Mouse (Mus musculus): ENCODE measurements around the gene Cdc42ep1. TPM values are rescaled to one million over a fixed set of nuclear protein-coding genes. Genes with fewer than 3 reads are reported as not detected.

The Cdc42ep1 gene
- 4.6 and 7.7 TPM in 2 replicates for polyA plus RNA-seq (2014; fragmentation: Nextera tagmentation; extraction: Ambion mirVana)

DNA sequence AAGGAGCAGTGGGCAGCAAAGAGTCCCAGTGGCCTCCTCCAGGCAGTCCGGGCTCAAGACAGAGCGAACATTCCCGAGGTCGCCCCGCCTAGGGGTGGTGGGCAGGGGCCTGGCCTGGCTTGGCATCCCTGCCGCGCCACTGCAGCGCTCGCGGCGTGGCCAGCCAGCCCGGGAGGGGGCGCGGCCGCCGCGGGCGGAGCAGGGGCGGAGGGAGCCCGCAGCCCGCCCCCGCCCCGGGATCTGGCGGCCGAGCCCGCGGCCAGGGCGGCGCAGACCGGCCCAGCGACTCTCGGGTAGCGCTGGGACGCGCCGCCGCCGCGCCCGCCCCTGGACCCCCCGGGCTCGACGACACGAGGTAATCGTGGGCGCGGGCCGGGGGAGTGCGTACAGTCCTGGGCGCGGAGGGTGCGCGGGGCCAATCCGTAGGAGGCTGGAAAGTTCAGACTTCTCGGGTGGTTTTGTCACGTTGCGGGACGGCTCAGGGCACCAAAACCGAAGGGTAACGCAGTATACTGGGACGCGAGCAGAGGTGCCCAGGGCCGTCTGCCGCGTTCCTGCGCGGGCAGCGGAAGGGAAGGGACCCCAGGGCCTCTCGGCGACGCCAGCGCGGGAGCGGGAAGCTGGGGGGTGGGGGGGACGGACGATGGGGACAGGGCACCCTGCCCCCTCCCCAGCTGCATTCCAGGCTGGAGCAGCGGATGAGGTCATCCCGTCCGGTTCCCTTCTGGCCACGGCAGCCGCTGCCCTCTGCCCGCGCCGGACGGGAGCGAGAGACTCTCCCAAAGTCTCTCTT lies at the start of gene Cdc42ep1:
TSS of gene Cdc42ep1 (plus strand) at position 254 of the 793 bp plus-strand sequence.
- Histone ChIP-seq H3K4me3 (ENCODE audit: low read depth, low read length) (peak within 1 kb of the TSS; percentile 39), H3K27me3 (ENCODE audit: control insufficient read depth, insufficient read depth, low read length) (peaks cover 9% of the 10 kb centered on the region), H3K4me1 (ENCODE audit: control insufficient read depth, insufficient read depth, low read length) (peaks cover 23% of the 10 kb centered on the region; the same call in 1 of the 2 replicates), H3K9ac (replicated peaks; ENCODE audit: low read depth, low read length) (peak within 1 kb of the TSS; percentile 54), H3K4me2 (ENCODE audit: low read depth, low read length) (peak within 1 kb of the TSS; percentile 62), H3K27ac (ENCODE audit: low read depth, low read length) (peak within 1 kb of the TSS; percentile 46; the same call in 1 of the 2 replicates), H3K36me3 (ENCODE audit: control insufficient read depth, insufficient read depth, low read length) (no peaks in the 10 kb centered on the region), H3K9me3 (ENCODE audit: control insufficient read depth, low read length) (no peaks in the 10 kb centered on the region)
- under 1% methylated on average over 77 of the region's 86 CpGs for WGBS
- ATAC-seq (ENCODE audit: low read depth): peak; percentile 21

DNA sequence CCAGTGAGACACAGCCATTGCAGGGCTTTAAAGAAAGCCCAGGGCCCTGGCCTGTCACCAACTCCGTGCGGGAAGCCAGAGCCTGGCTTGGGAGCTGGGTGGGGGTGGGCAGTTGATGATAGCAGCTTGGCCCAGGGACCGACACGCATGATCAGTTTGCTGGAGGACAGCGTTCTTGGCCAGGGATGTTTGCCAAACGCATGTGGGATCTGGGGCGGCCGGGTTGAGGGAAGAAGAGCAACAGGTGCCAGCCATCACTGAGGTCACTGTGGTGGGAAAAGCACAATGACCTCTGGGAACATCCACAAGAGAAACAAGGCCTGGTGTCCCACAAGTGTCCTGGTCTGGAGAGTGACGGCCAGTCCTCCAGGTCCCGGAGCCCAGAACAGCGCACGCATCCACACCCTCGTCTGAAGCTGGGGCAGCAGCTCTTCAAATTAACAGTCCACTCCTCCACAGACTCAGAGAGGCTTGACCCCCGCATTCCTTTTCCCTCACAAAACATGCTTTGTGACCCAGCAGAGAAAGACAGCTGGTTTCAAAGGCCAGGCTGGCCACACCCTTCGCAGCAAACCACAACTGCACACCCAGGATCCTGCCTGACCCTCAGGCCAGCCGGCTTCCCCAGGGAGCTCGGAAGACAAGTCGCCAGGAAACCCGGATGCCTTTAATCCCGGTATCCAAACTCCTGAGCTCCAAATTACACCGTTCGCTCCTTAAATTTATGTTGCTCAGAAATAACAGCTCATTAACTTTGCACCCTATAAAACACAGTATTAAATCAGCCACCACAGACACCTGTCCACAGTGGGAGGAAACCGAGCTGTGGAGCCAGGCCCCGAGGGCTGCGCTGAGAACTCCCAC lies 46.0 kb upstream of the Cdc42ep1 start:
- ATAC-seq (ENCODE audit: low read depth): no peak
- no peak overlapping the region for H3K9ac ChIP-seq (replicated peaks; ENCODE audit: low read depth, low read length)
- WGBS: 37% methylated on average over 25 of the region's 25 CpGs
- H3K9me3 ChIP-seq (ENCODE audit: control insufficient read depth, low read length): no peaks in the 10 kb centered on the region
- H3K4me3 ChIP-seq (ENCODE audit: low read depth, low read length): no peak overlapping the region
- no peaks in the 10 kb centered on the region for H3K36me3 ChIP-seq (ENCODE audit: control insufficient read depth, insufficient read depth, low read length)
- peaks cover 2% of the 10 kb centered on the region for H3K27me3 ChIP-seq (ENCODE audit: control insufficient read depth, insufficient read depth, low read length)
- no peak overlapping the region for H3K27ac ChIP-seq (ENCODE audit: low read depth, low read length)
- peaks cover 5% of the 10 kb centered on the region; the same call in 1 of the 2 replicates for H3K4me1 ChIP-seq (ENCODE audit: control insufficient read depth, insufficient read depth, low read length)
- no peak overlapping the region for H3K4me2 ChIP-seq (ENCODE audit: low read depth, low read length)

DNA sequence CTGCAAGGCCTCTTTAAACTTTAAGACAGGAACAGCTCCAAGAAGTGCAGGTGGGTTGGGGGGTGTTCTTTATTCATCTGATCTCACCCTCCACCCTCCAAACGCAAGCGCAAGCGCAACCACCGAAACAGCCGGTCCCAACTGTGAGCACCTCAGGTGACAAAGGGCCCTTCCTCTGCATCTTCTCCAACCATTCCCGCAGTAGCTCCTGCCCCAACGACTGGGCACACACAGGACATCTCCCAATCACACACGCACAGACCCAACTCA lies 45.4 kb upstream of the Cdc42ep1 start:
- H3K36me3 ChIP-seq (ENCODE audit: control insufficient read depth, insufficient read depth, low read length): no peaks in the 10 kb centered on the region
- peaks cover 6% of the 10 kb centered on the region for H3K27me3 ChIP-seq (ENCODE audit: control insufficient read depth, insufficient read depth, low read length)
- no peak overlapping the region for H3K27ac ChIP-seq (ENCODE audit: low read depth, low read length)
- no peak overlapping the region for H3K9ac ChIP-seq (replicated peaks; ENCODE audit: low read depth, low read length)
- H3K4me1 ChIP-seq (ENCODE audit: control insufficient read depth, insufficient read depth, low read length): peaks cover 7% of the 10 kb centered on the region
- 82% methylated on average over 8 of the region's 8 CpGs for WGBS
- no peak overlapping the region for H3K4me3 ChIP-seq (ENCODE audit: low read depth, low read length)
- no peaks in the 10 kb centered on the region for H3K9me3 ChIP-seq (ENCODE audit: control insufficient read depth, low read length)
- ATAC-seq (ENCODE audit: low read depth): no peak
- H3K4me2 ChIP-seq (ENCODE audit: low read depth, low read length): no peak overlapping the region

DNA sequence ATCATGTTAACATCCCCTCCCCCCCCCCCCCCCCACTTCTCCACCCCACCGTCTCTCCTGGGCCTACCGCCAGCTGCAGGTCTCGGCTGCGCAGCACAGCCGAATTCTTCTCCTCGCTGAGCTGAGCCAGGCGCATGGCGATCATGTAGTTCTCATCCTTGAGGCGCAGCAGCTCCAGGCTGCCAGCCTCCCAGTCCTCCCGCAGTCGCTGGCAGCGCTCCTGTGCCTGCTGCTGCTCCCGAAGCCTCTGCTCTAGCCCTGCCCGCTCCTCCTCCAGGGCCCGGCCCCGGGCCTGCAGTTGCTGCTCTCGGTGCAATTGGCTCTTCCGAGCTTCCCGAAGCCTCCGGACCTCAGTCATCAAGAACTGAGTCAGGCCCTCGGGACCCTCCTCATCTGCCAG lies 43.4 kb upstream of the Cdc42ep1 start:
- no peak overlapping the region for H3K4me3 ChIP-seq (ENCODE audit: low read depth, low read length)
- H3K9ac ChIP-seq (replicated peaks; ENCODE audit: low read depth, low read length): no peak overlapping the region
- H3K4me1 ChIP-seq (ENCODE audit: control insufficient read depth, insufficient read depth, low read length): peaks cover 13% of the 10 kb centered on the region
- WGBS: 33% methylated on average over 21 of the region's 21 CpGs
- peak; percentile 55; the same call in 1 of the 2 replicates for ATAC-seq (ENCODE audit: low read depth)
- peaks cover 19% of the 10 kb centered on the region for H3K27me3 ChIP-seq (ENCODE audit: control insufficient read depth, insufficient read depth, low read length)
- no peaks in the 10 kb centered on the region for H3K36me3 ChIP-seq (ENCODE audit: control insufficient read depth, insufficient read depth, low read length)
- no peak overlapping the region for H3K4me2 ChIP-seq (ENCODE audit: low read depth, low read length)
- H3K9me3 ChIP-seq (ENCODE audit: control insufficient read depth, low read length): no peaks in the 10 kb centered on the region
- H3K27ac ChIP-seq (ENCODE audit: low read depth, low read length): no peak overlapping the region

DNA sequence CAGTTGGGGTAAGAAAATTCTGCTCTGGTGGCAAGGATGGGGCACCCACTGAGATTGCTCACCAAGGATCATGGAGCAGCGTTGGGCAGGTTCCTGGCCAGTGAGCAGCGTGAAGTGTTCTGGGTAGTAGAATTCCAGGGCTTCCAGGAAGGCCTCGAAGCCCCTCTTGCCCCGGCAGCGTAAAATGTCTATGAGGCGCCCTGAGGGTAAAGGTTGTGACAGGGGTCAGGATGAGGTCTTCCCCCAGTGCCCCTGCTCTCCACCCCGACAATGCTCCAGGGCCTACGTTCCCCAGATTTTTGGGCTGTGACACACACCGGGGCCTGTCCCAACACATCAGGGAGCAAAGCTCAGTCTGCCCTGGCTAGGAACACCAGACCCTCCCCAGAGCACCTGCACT lies 40.9 kb upstream of the Cdc42ep1 start:
- no peak overlapping the region for H3K27ac ChIP-seq (ENCODE audit: low read depth, low read length)
- no peak overlapping the region for H3K9ac ChIP-seq (replicated peaks; ENCODE audit: low read depth, low read length)
- ATAC-seq (ENCODE audit: low read depth): no peak
- H3K27me3 ChIP-seq (ENCODE audit: control insufficient read depth, insufficient read depth, low read length): peaks cover 19% of the 10 kb centered on the region
- H3K4me2 ChIP-seq (ENCODE audit: low read depth, low read length): peak overlapping the region; percentile 79; the same call in 1 of the 2 replicates
- no peaks in the 10 kb centered on the region for H3K36me3 ChIP-seq (ENCODE audit: control insufficient read depth, insufficient read depth, low read length)
- no peak overlapping the region for H3K4me3 ChIP-seq (ENCODE audit: low read depth, low read length)
- no peaks in the 10 kb centered on the region for H3K9me3 ChIP-seq (ENCODE audit: control insufficient read depth, low read length)
- WGBS: 75% methylated on average over 9 of the region's 9 CpGs
- peaks cover 10% of the 10 kb centered on the region for H3K4me1 ChIP-seq (ENCODE audit: control insufficient read depth, insufficient read depth, low read length)

DNA sequence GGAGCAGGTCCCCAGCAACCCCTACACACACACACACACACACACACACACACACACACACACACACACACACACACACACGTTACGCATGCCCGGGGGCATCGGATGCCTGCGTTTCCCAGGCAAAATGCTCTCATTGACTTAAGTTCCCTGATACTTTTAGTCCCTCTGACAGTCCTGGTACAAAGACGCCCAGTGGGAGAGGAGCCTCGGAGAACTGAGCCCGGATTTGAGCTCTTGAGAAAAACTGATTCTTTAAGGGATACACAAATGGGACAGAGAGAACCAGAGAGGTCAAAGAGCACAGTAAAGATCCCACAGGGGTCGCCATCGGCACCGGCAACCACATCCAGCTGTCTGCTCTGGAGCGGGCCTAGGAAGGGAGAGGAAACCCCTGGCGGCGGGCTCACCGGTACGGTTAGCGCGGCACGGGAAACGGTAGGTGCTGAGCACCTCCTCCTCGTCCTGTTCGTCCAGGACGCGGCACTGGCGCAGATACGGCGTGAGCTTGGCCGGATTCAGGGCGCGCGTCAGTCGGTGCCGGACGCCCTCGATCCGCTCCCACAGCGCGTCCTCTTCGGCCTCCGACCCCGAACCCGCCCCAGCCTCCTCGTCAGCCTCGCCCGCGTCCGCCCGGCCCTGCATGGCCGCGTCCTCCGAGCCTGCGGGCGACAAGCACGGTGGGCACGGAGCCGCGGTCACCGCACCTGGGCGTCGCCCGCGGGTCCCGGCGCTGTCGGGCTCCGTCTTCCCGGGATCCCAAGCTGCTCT lies 40.3 kb upstream of the Cdc42ep1 start:
- Histone ChIP-seq H3K4me3 (ENCODE audit: low read depth, low read length) (peak overlapping the region; percentile 44), H3K9ac (replicated peaks; ENCODE audit: low read depth, low read length) (peak overlapping the region; percentile 52), H3K9me3 (ENCODE audit: control insufficient read depth, low read length) (no peaks in the 10 kb centered on the region), H3K27ac (ENCODE audit: low read depth, low read length) (no peak overlapping the region), H3K4me2 (ENCODE audit: low read depth, low read length) (peak overlapping the region; percentile 79), H3K27me3 (ENCODE audit: control insufficient read depth, insufficient read depth, low read length) (peaks cover 19% of the 10 kb centered on the region), H3K36me3 (ENCODE audit: control insufficient read depth, insufficient read depth, low read length) (no peaks in the 10 kb centered on the region), H3K4me1 (ENCODE audit: control insufficient read depth, insufficient read depth, low read length) (peaks cover 8% of the 10 kb centered on the region)
- 6% methylated on average over 44 of the region's 67 CpGs for WGBS
- peak; percentile 14; the same call in 1 of the 2 replicates for ATAC-seq (ENCODE audit: low read depth)

DNA sequence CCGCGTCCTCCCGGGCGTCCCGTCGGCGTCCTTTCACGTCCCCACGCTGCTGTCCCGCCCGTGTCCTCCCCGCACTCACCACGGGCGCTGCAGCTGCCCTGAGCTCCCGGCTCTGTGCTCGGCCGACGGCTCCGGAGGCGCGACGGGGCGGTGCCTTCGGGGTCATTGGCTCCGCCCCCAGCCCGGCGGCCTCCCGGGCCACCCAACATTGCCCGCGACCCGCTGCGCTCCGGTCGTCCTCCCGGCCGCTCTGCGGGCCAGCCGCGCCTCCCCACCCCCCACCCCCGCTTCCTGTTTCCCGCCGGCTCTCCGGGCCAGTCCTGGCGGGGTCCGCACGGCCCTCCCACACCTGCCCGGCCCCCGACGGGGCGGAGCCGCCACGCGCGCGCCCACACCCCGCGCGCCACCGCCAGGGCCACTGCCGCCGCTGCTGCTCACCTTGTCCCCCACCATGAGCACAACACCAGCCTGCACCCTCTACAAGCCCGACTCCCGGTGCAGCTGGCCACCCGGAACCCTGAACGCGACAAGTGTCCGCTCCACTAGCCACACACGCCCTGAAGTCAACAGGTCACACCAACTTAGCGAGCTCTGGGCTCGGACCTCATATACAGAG lies 39.5 kb upstream of the Cdc42ep1 start, which contains the start of gene Card10:
TSS of gene Card10 (minus strand) at position 267 of the 616 bp plus-strand sequence.
- H3K27ac ChIP-seq (ENCODE audit: low read depth, low read length): no peak within 1 kb of the TSS
- peak within 1 kb of the TSS; percentile 52 for H3K9ac ChIP-seq (replicated peaks; ENCODE audit: low read depth, low read length)
- H3K4me1 ChIP-seq (ENCODE audit: control insufficient read depth, insufficient read depth, low read length): peaks cover 8% of the 10 kb centered on the region
- H3K4me3 ChIP-seq (ENCODE audit: low read depth, low read length): peak within 1 kb of the TSS; percentile 44
- peaks cover 19% of the 10 kb centered on the region for H3K27me3 ChIP-seq (ENCODE audit: control insufficient read depth, insufficient read depth, low read length)
- no peaks in the 10 kb centered on the region for H3K9me3 ChIP-seq (ENCODE audit: control insufficient read depth, low read length)
- ATAC-seq (ENCODE audit: low read depth): peak; percentile 28; the same call in 1 of the 2 replicates
- under 1% methylated on average over 59 of the region's 70 CpGs for WGBS
- no peaks in the 10 kb centered on the region for H3K36me3 ChIP-seq (ENCODE audit: control insufficient read depth, insufficient read depth, low read length)
- H3K4me2 ChIP-seq (ENCODE audit: low read depth, low read length): peak within 1 kb of the TSS; percentile 79

DNA sequence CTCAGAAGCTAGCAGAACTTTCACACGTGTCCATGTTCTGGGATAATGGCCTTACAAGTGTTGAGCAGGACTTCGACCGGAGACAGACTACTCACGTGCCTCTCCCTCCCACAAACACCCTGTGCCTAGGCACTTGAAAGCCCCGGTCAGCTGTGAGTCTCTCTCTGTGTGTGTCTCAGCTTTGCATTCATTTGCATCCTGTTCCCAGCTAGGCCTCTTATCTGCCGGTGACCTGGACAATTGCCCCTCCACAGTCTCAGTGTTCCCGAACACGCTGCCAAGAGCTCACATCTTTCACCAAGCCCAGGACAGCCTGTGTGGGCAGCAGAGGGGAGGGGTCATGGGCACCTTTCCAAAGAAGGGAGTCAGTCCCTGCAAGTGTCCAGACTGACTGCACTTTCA lies 38.9 kb upstream of the Cdc42ep1 start:
- no peak for ATAC-seq (ENCODE audit: low read depth)
- H3K9me3 ChIP-seq (ENCODE audit: control insufficient read depth, low read length): no peaks in the 10 kb centered on the region
- no peak overlapping the region for H3K9ac ChIP-seq (replicated peaks; ENCODE audit: low read depth, low read length)
- H3K27me3 ChIP-seq (ENCODE audit: control insufficient read depth, insufficient read depth, low read length): peaks cover 19% of the 10 kb centered on the region
- WGBS: 3% methylated on average over 8 of the region's 8 CpGs
- no peaks in the 10 kb centered on the region for H3K36me3 ChIP-seq (ENCODE audit: control insufficient read depth, insufficient read depth, low read length)
- peaks cover 8% of the 10 kb centered on the region for H3K4me1 ChIP-seq (ENCODE audit: control insufficient read depth, insufficient read depth, low read length)
- H3K4me2 ChIP-seq (ENCODE audit: low read depth, low read length): no peak overlapping the region
- H3K27ac ChIP-seq (ENCODE audit: low read depth, low read length): no peak overlapping the region
- no peak overlapping the region for H3K4me3 ChIP-seq (ENCODE audit: low read depth, low read length)

Measured in neural tube, embryonic 14.5 days (tissue).